Mouse (Mus musculus) spleen, adult 12 weeks (tissue): ENCODE results near the gene Tmsb15l.
A peak's percentile ranks its signal among the peaks of the same experiment; 100 is the strongest.
"Not testable (repeated sequence)": the region's sequence is repeated elsewhere in the genome, so short reads cannot be mapped to it uniquely, and the experiment has no call there.

Source experiments
- DNase-seq: peaks from one replicate; pipeline ENCODE4 v3.0.0; 2022; ENCODE audit warnings: low spot score

Tmsb15l gene

GRCm38 (mm10) chrX:136976424-136977084, at the start of gene Tmsb15l, which contains the start of gene Tmsb15b1:
TSS of gene Tmsb15l (minus strand) at chrX:136976869.
TSS of gene Tmsb15b1 (minus strand) at chrX:136976874.
- peak; percentile 27 for DNase-seq

- DNase-seq: peak; percentile 21
Observed at GRCm38 (mm10) chrX:137019310-137019709, 42.6 kb upstream of the Tmsb15l start.

GRCm38 (mm10) chrX:137017668-137018067, 41.0 kb upstream of the Tmsb15l start:
- no peak for DNase-seq

GRCm38 (mm10) chrX:137015099-137015709, 38.5 kb upstream of the Tmsb15l start:
- DNase-seq: peak; percentile 7

- no peak for DNase-seq
Observed at GRCm38 (mm10) chrX:136996256-136996655, 19.6 kb upstream of the Tmsb15l start.

GRCm38 (mm10) chrX:136993641-136994040, 17.0 kb upstream of the Tmsb15l start:
- DNase-seq: no peak

GRCm38 (mm10) chrX:136992978-136993547, 16.4 kb upstream of the Tmsb15l start, which contains the start of gene Zcchc18:
TSS of gene Zcchc18 (plus strand) at chrX:136993155.
- peak; percentile 17 for DNase-seq

GRCm38 (mm10) chrX:136992191-136992965, 15.7 kb upstream of the Tmsb15l start:
- DNase-seq: no peak

GRCm38 (mm10) chrX:136991274-136991673, 14.6 kb upstream of the Tmsb15l start:
- DNase-seq: no peak

GRCm38 (mm10) chrX:136986039-136986438, 9.4 kb upstream of the Tmsb15l start:
- no peak for DNase-seq

GRCm38 (mm10) chrX:136978616-136979015, 1.9 kb upstream of the Tmsb15l start:
- DNase-seq: no peak

- DNase-seq: not testable (repeated sequence)
Observed at GRCm38 (mm10) chrX:136975397-136975796, 1.3 kb downstream of the Tmsb15l start, which contains the start of gene Tmsb15b2. TSS of gene Tmsb15b2 (minus strand) at chrX:136975497.

GRCm38 (mm10) chrX:136959688-136960087, 17.0 kb downstream of the Tmsb15l start:
- no peak for DNase-seq

GRCm38 (mm10) chrX:136958300-136958699, 18.4 kb downstream of the Tmsb15l start:
- not testable (repeated sequence) for DNase-seq

- DNase-seq: not testable (repeated sequence)
Observed at GRCm38 (mm10) chrX:136957583-136958279, 18.9 kb downstream of the Tmsb15l start.

- no peak for DNase-seq
Observed at GRCm38 (mm10) chrX:136937985-136938384, 38.7 kb downstream of the Tmsb15l start.

- DNase-seq: no peak
Observed at GRCm38 (mm10) chrX:136927031-136927430, 49.6 kb downstream of the Tmsb15l start, which contains the start of gene H2bfm. TSS of gene H2bfm (plus strand) at chrX:136927325.

- no peak for DNase-seq
Observed at GRCm38 (mm10) chrX:136925863-136926262, 50.8 kb downstream of the Tmsb15l start.
